Mouse (Mus musculus) midbrain, embryonic 10.5 days (tissue): ENCODE results near the gene Zcchc14. TPM values are rescaled to one million over a fixed set of nuclear protein-coding genes. Genes with fewer than 3 reads are reported as not detected.

Source experiments
- DNase-seq: peaks from one replicate; pipeline ENCODE4 v3.0.0-alpha.2; 2017; ENCODE audit warnings: low spot score
- H3K27ac ChIP-seq: fragments of 300-500 bp; sonication (generic); replicated peaks from 2 replicates; pipeline ENCODE4 v1.5.1; 2016; ENCODE audit warnings: mild to moderate bottlenecking
- H3K27me3 ChIP-seq: fragments of 300-500 bp; sonication (generic); 2 replicates; pipeline ENCODE4 v1.6.1; 2016; ENCODE audit warnings: low read depth, mild to moderate bottlenecking; ENCODE audit not compliant: poor library complexity, severe bottlenecking
- H3K36me3 ChIP-seq: fragments of 300-500 bp; sonication (generic); 2 replicates; pipeline ENCODE4 v1.6.1; 2016; ENCODE audit warnings: mild to moderate bottlenecking, moderate library complexity
- H3K4me1 ChIP-seq: fragments of 300-500 bp; sonication (generic); 2 replicates; pipeline ENCODE4 v1.6.1; 2016
- H3K4me3 ChIP-seq: fragments of 300-500 bp; sonication (generic); 2 replicates; pipeline ENCODE4 v1.5.1; 2016; ENCODE audit warnings: mild to moderate bottlenecking, moderate library complexity
- H3K9me3 ChIP-seq: fragments of 300-500 bp; sonication (generic); replicated peaks from 2 replicates; pipeline ENCODE4 v1.6.1; 2016; ENCODE audit warnings: mild to moderate bottlenecking
- WGBS: fragments of 180-500 bp; shearing (Covaris S2); methylation state at CpG from one replicate; pipeline ENCODE4 v1.1.7; 2016; 5-methylcytosine and 5-hydroxymethylcytosine counted together
- polyA plus RNA-seq: library from polyadenylated mRNA; unstranded; fragments of >200 nt; fragmentation: Nextera tagmentation; extraction: Ambion mirVana; gene quantifications from 2 replicates; pipeline ENCODE4 v1.2.1, GENCODE M21; 2016

The Zcchc14 gene
- polyA plus RNA-seq, 1 experiment from 2014 or later, result 14.9 TPM

- 0 out of 2 replicates have a peak overlapping the region, but pooled peaks have one; percentile 23 for H3K27ac ChIP-seq
- WGBS, result 75% methylated on average over 14 of the region's 14 CpGs
- peaks cover 5% of the 10 kb centered on the region for H3K27me3 ChIP-seq
- peaks cover 4% of the 10 kb centered on the region for H3K36me3 ChIP-seq
- DNase-seq, result no peak
- H3K4me1 ChIP-seq, result peaks cover 41% of the 10 kb centered on the region
- no peaks in the 10 kb centered on the region for H3K9me3 ChIP-seq
- peak overlapping the region; percentile 20; the same call in 1 of the 2 replicates for H3K4me3 ChIP-seq
Observed at GRCm38 (mm10) chr8:121654966-121655494, 2.3 kb upstream of the Zcchc14 start.

- Histone ChIP-seq H3K36me3 (peaks cover 10% of the 10 kb centered on the region), H3K4me3 (peak overlapping the region; percentile 83), H3K4me1 (peaks cover 50% of the 10 kb centered on the region), H3K27me3 (peaks cover 5% of the 10 kb centered on the region), H3K9me3 (no peaks in the 10 kb centered on the region), H3K27ac (peak overlapping the region; percentile 97)
- WGBS, result 80% methylated on average over 4 of the region's 4 CpGs
- no peak for DNase-seq
Observed at GRCm38 (mm10) chr8:121654131-121654530, 1.4 kb upstream of the Zcchc14 start.

GRCm38 (mm10) chr8:121653340-121654019, 779 bp upstream of the Zcchc14 start:
- peak overlapping the region; percentile 97 for H3K27ac ChIP-seq
- peaks cover 57% of the 10 kb centered on the region for H3K4me1 ChIP-seq
- H3K36me3 ChIP-seq, result peaks cover 15% of the 10 kb centered on the region
- peak overlapping the region; percentile 83 for H3K4me3 ChIP-seq
- H3K9me3 ChIP-seq, result no peaks in the 10 kb centered on the region
- peaks cover 5% of the 10 kb centered on the region for H3K27me3 ChIP-seq
- 3% methylated on average over 31 of the region's 31 CpGs for WGBS
- no peak for DNase-seq

GRCm38 (mm10) chr8:121651874-121652361, 783 bp downstream of the Zcchc14 start:
- H3K4me1 ChIP-seq, result peaks cover 72% of the 10 kb centered on the region
- WGBS, result 5% methylated on average over 56 of the region's 56 CpGs
- peak; percentile 70 for DNase-seq

GRCm38 (mm10) chr8:121651308-121651873, 1.3 kb downstream of the Zcchc14 start:
- Histone ChIP-seq H3K36me3 (peaks cover 26% of the 10 kb centered on the region), H3K27ac (peak overlapping the region; percentile 84), H3K4me1 (peaks cover 74% of the 10 kb centered on the region), H3K4me3 (peak overlapping the region; percentile 92), H3K9me3 (no peaks in the 10 kb centered on the region), H3K27me3 (peaks cover 5% of the 10 kb centered on the region)
- DNase-seq, result no peak
- 14% methylated on average over 47 of the region's 47 CpGs for WGBS

More at GRCm38 (mm10) chr8:121651874-121652361, 783 bp downstream of the Zcchc14 start:
- H3K9me3 ChIP-seq, result no peaks in the 10 kb centered on the region
- peaks cover 26% of the 10 kb centered on the region for H3K36me3 ChIP-seq
- H3K27ac ChIP-seq, result peak overlapping the region; percentile 84
- H3K4me3 ChIP-seq, result peak overlapping the region; percentile 92
- peaks cover 5% of the 10 kb centered on the region for H3K27me3 ChIP-seq

- Histone ChIP-seq H3K4me1 (peaks cover 77% of the 10 kb centered on the region), H3K27ac (peak overlapping the region; percentile 84; the same call in 1 of the 2 replicates), H3K36me3 (peaks cover 26% of the 10 kb centered on the region), H3K9me3 (no peaks in the 10 kb centered on the region), H3K27me3 (peaks cover 5% of the 10 kb centered on the region), H3K4me3 (peak overlapping the region; percentile 92)
- 76% methylated on average over 20 of the region's 20 CpGs for WGBS
- DNase-seq, result no peak
Observed at GRCm38 (mm10) chr8:121650389-121651307, 2.1 kb downstream of the Zcchc14 start.

GRCm38 (mm10) chr8:121649904-121650303, 2.8 kb downstream of the Zcchc14 start:
- peak overlapping the region; percentile 92 for H3K4me3 ChIP-seq
- no peak for DNase-seq
- 64% methylated on average over 10 of the region's 10 CpGs for WGBS
- no peaks in the 10 kb centered on the region for H3K9me3 ChIP-seq
- H3K27me3 ChIP-seq, result peaks cover under 1% of the 10 kb centered on the region; the same call in 1 of the 2 replicates
- H3K27ac ChIP-seq, result peak overlapping the region; percentile 46
- peaks cover 26% of the 10 kb centered on the region for H3K36me3 ChIP-seq
- H3K4me1 ChIP-seq, result peaks cover 76% of the 10 kb centered on the region

GRCm38 (mm10) chr8:121649423-121649822, 3.3 kb downstream of the Zcchc14 start:
- no peaks in the 10 kb centered on the region for H3K9me3 ChIP-seq
- peak overlapping the region; percentile 46 for H3K27ac ChIP-seq
- H3K4me3 ChIP-seq, result peak overlapping the region; percentile 92
- H3K27me3 ChIP-seq, result no peaks in the 10 kb centered on the region
- no peak for DNase-seq
- H3K4me1 ChIP-seq, result peaks cover 75% of the 10 kb centered on the region
- 83% methylated on average over 5 of the region's 5 CpGs for WGBS
- peaks cover 26% of the 10 kb centered on the region for H3K36me3 ChIP-seq

- no peaks in the 10 kb centered on the region for H3K27me3 ChIP-seq
- H3K4me3 ChIP-seq, result peak overlapping the region; percentile 23; the same call in 1 of the 2 replicates
- 82% methylated on average over 16 of the region's 16 CpGs for WGBS
- no peak for DNase-seq
- peaks cover 75% of the 10 kb centered on the region for H3K4me1 ChIP-seq
- H3K36me3 ChIP-seq, result peaks cover 26% of the 10 kb centered on the region
- H3K9me3 ChIP-seq, result no peaks in the 10 kb centered on the region
- 0 out of 2 replicates have a peak overlapping the region, but pooled peaks have one; percentile 9 for H3K27ac ChIP-seq
Observed at GRCm38 (mm10) chr8:121648451-121648850, 4.2 kb downstream of the Zcchc14 start.

GRCm38 (mm10) chr8:121647511-121648215, 5.0 kb downstream of the Zcchc14 start:
- H3K9me3 ChIP-seq, result no peaks in the 10 kb centered on the region
- peaks cover 80% of the 10 kb centered on the region for H3K4me1 ChIP-seq
- H3K27me3 ChIP-seq, result no peaks in the 10 kb centered on the region
- H3K27ac ChIP-seq, result no peak overlapping the region
- H3K4me3 ChIP-seq, result no peak overlapping the region
- DNase-seq, result no peak
- WGBS, result 90% methylated on average over 12 of the region's 12 CpGs
- H3K36me3 ChIP-seq, result peaks cover 26% of the 10 kb centered on the region

GRCm38 (mm10) chr8:121643384-121643783, 9.3 kb downstream of the Zcchc14 start:
- no peaks in the 10 kb centered on the region for H3K27me3 ChIP-seq
- H3K4me3 ChIP-seq, result no peak overlapping the region
- WGBS, result 82% methylated on average over 11 of the region's 11 CpGs
- no peak for DNase-seq
- H3K9me3 ChIP-seq, result no peaks in the 10 kb centered on the region
- H3K36me3 ChIP-seq, result peaks cover 10% of the 10 kb centered on the region
- peaks cover 50% of the 10 kb centered on the region for H3K4me1 ChIP-seq
- H3K27ac ChIP-seq, result no peak overlapping the region
